ENCODE assay signal across 10 mouse cellular contexts in the genomic region with DNA sequence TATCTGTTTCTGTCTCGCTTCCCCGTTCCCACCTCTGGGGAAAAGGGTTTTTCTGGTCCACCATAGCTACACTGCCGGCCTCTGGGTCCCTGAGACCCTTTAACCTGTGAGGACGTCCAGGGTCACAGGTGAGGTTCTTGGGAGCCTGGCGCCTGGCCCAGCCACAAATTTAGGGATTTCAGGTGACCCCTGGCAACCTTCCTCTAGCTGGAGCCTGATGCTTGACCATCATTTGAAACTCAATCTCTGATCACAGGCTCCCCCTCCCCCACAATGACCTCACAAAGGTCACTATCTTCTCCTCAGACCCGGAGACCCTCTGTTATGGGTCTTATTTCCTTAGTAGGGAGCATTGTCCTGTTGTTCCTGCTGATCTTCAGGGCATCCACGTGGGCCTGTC. TPM values are rescaled to one million over a fixed set of nuclear protein-coding genes. Genes with fewer than 3 reads are reported as not detected.
DNase-seq lines count a peak whose midpoint lies in the region; ATAC-seq lines count a peak whose summit lies in the region.
"Had no signal": no experiment of that assay in that cellular context is flagged by ENCODE, and none has a peak within 500 bp of the region (broad histone marks: within the 10 kb centered on the region; RNA-seq: fewer than 3 reads in every experiment).

No protein-coding gene starts in this region.

- peak overlapping the region; percentile 73; the same call in 1 of the 2 replicates for H3K4me2 ChIP-seq in liver, embryonic 11.5 days
- no peak overlapping the region for H3K4me2 ChIP-seq in liver, embryonic 12.5 days
- peak overlapping the region; percentile 81 for H3K4me2 ChIP-seq in intestine, embryonic 14.5 days (ENCODE audit: low read length)
- H3K4me2 ChIP-seq in neural tube, embryonic 15.5 days = peak overlapping the region; percentile 89

- no peak overlapping the region for H3K9ac ChIP-seq in liver, embryonic 11.5 days (ENCODE audit: low read depth, low read length)
- H3K9ac ChIP-seq in liver, embryonic 12.5 days = no peak overlapping the region
- H3K9ac ChIP-seq in intestine, embryonic 14.5 days (ENCODE audit: low read length) = no peak overlapping the region
- 0 out of 2 replicates have a peak overlapping the region, but pooled peaks have one; percentile 95 for H3K9ac ChIP-seq in neural tube, embryonic 15.5 days (replicated peaks)

- no peak overlapping the region for H3K27ac ChIP-seq in liver, embryonic 11.5 days (ENCODE audit: low read depth, low read length)
- H3K27ac ChIP-seq in liver, embryonic 12.5 days = no peak overlapping the region
- peak overlapping the region; percentile 98 for H3K27ac ChIP-seq in forebrain, embryonic 10.5 days
- H3K27ac ChIP-seq in intestine, embryonic 14.5 days (ENCODE audit: low read depth) = no peak overlapping the region
- no peak overlapping the region for H3K27ac ChIP-seq in neural tube, embryonic 15.5 days (replicated peaks)

- H3K27me3 ChIP-seq in liver, embryonic 11.5 days (replicated peaks; ENCODE audit: control insufficient read depth, insufficient read depth, low read length) = peaks cover 4% of the 10 kb centered on the region; the same call in 1 of the 2 replicates
- peaks cover 45% of the 10 kb centered on the region for H3K27me3 ChIP-seq in liver, embryonic 12.5 days (replicated peaks)
- H3K27me3 ChIP-seq in forebrain, embryonic 10.5 days (ENCODE audit: poor library complexity, severe bottlenecking) = no peaks in the 10 kb centered on the region
- no peaks in the 10 kb centered on the region for H3K27me3 ChIP-seq in intestine, embryonic 14.5 days (replicated peaks; ENCODE audit: control insufficient read depth, insufficient read depth, low read length)
- H3K27me3 ChIP-seq in neural tube, embryonic 15.5 days (replicated peaks) = no peaks in the 10 kb centered on the region

- no peaks in the 10 kb centered on the region for H3K9me3 ChIP-seq in liver, embryonic 11.5 days (ENCODE audit: control insufficient read depth, low read length)
- H3K9me3 ChIP-seq in liver, embryonic 12.5 days (replicated peaks) = no peaks in the 10 kb centered on the region
- H3K9me3 ChIP-seq in forebrain, embryonic 10.5 days = no peaks in the 10 kb centered on the region
- H3K9me3 ChIP-seq in intestine, embryonic 14.5 days (ENCODE audit: control insufficient read depth, low read length) = no peaks in the 10 kb centered on the region
- no peaks in the 10 kb centered on the region for H3K9me3 ChIP-seq in neural tube, embryonic 15.5 days (replicated peaks)

- peaks cover 3% of the 10 kb centered on the region; the same call in 1 of the 2 replicates for H3K36me3 ChIP-seq in liver, embryonic 11.5 days (ENCODE audit: control insufficient read depth, insufficient read depth, low read length)
- H3K36me3 ChIP-seq in liver, embryonic 12.5 days = peaks cover 5% of the 10 kb centered on the region; the same call in 1 of the 2 replicates
- H3K36me3 ChIP-seq in forebrain, embryonic 10.5 days (replicated peaks) = peaks cover 58% of the 10 kb centered on the region
- peaks cover 43% of the 10 kb centered on the region for H3K36me3 ChIP-seq in intestine, embryonic 14.5 days (ENCODE audit: control insufficient read depth, insufficient read depth, low read length)
- peaks cover 3% of the 10 kb centered on the region for H3K36me3 ChIP-seq in neural tube, embryonic 15.5 days

- WGBS in liver, embryonic 11.5 days = 68% methylated on average over 7 of the region's 7 CpGs
- WGBS in liver, embryonic 12.5 days (ENCODE audit: insufficient replicate concordance) = 40% methylated on average over 7 of the region's 7 CpGs
- WGBS in forebrain, embryonic 10.5 days = 77% methylated on average over 7 of the region's 7 CpGs
- 56% methylated on average over 7 of the region's 7 CpGs for WGBS in intestine, embryonic 14.5 days
- WGBS in neural tube, embryonic 15.5 days = 74% methylated on average over 7 of the region's 7 CpGs

- ATAC-seq in liver, embryonic 11.5 days (replicated peaks; ENCODE audit: low FRiP score) = no peak
- no peak for ATAC-seq in liver, embryonic 12.5 days
- ATAC-seq in intestine, embryonic 14.5 days (replicated peaks; ENCODE audit: low FRiP score, low TSS enrichment, low read depth) = no peak
- no peak for ATAC-seq in neural tube, embryonic 15.5 days (ENCODE audit: low FRiP score)
- ATAC-seq: inflammation-experienced regulatory T-cells, adult 6 months had no signal

- no peak overlapping the region for H3K4me3 ChIP-seq in liver, embryonic 11.5 days (ENCODE audit: low read depth, low read length)
- H3K4me3 ChIP-seq in liver, embryonic 12.5 days = no peak overlapping the region
- peak overlapping the region; percentile 77 for H3K4me3 ChIP-seq in forebrain, embryonic 10.5 days
- peak overlapping the region; percentile 86; the same call in 1 of the 2 replicates for H3K4me3 ChIP-seq in intestine, embryonic 14.5 days (ENCODE audit: low read depth, low read length)
- peak overlapping the region; percentile 82 for H3K4me3 ChIP-seq in neural tube, embryonic 15.5 days (replicated peaks)

- no peak for DNase-seq in liver, embryonic 11.5 days (ENCODE audit: low spot score)
- DNase-seq in forebrain, embryonic 10.5 days (ENCODE audit: extremely low spot score, low spot score) = no peak
- no peak for DNase-seq in intestine, embryonic 14.5 days (ENCODE audit: low spot score)
- no peak for DNase-seq in left cerebral cortex, adult 18-20 months (ENCODE audit: low spot score in 2 of 2)
- DNase-seq in layer of hippocampus, postnatal 14 days (ENCODE audit: low spot score in 2 of 2) = no peak
- DNase-seq: thymus, adult 18-20 months had no signal

- peaks cover 9% of the 10 kb centered on the region for H3K4me1 ChIP-seq in liver, embryonic 11.5 days (replicated peaks; ENCODE audit: control insufficient read depth, insufficient read depth, low read length)
- H3K4me1 ChIP-seq in liver, embryonic 12.5 days = peaks cover 6% of the 10 kb centered on the region; the same call in 1 of the 2 replicates
- H3K4me1 ChIP-seq in forebrain, embryonic 10.5 days = peaks cover 73% of the 10 kb centered on the region
- peaks cover 48% of the 10 kb centered on the region for H3K4me1 ChIP-seq in intestine, embryonic 14.5 days (replicated peaks; ENCODE audit: control insufficient read depth, insufficient read depth, low read length)
- peaks cover 62% of the 10 kb centered on the region for H3K4me1 ChIP-seq in neural tube, embryonic 15.5 days

RNA-seq across cellular contexts. Expression of a gene that starts 3.8 kb away (rescaled TPM):
- 11.2 and 16.4 TPM in 2 replicates for polyA plus RNA-seq in liver, embryonic 11.5 days (2014; fragmentation: Nextera tagmentation; extraction: Ambion mirVana)
- 5.6 and 6.4 TPM in 2 replicates for polyA plus RNA-seq in liver, embryonic 12.5 days (2016; fragmentation: Nextera tagmentation; extraction: Ambion mirVana)
- polyA plus RNA-seq in forebrain, embryonic 10.5 days (2016; fragmentation: Nextera tagmentation; extraction: Ambion mirVana) = 51.0 and 53.7 TPM in 2 replicates
- 27.0 and 30.3 TPM in 2 replicates for polyA plus RNA-seq in intestine, embryonic 14.5 days (2014; fragmentation: Nextera tagmentation; extraction: Ambion mirVana)
- polyA plus RNA-seq in neural tube, embryonic 15.5 days (2015; fragmentation: Nextera tagmentation; extraction: Ambion mirVana) = 21.8 and 29.6 TPM in 2 replicates
- 10 to 100 TPM; 81.6 to 81.8 TPM for total RNA-seq in left cerebral cortex, adult 18-20 months (2021)
- total RNA-seq in layer of hippocampus, postnatal 14 days (2021) = 100 to 1,000 TPM in 1 of 2 experiments, 10 to 100 TPM in 1; 91.4 to 104 TPM
- total RNA-seq: monocyte, adult 5-6 weeks had no signal

RNA-seq across cellular contexts. Expression of a gene that starts 24.3 kb away (rescaled TPM):
- polyA plus RNA-seq in liver, embryonic 11.5 days (2014; fragmentation: Nextera tagmentation; extraction: Ambion mirVana) = 0.31 and 0.58 TPM in 2 replicates
- 0.13 and 0.14 TPM in 2 replicates for polyA plus RNA-seq in liver, embryonic 12.5 days (2016; fragmentation: Nextera tagmentation; extraction: Ambion mirVana)
- polyA plus RNA-seq in forebrain, embryonic 10.5 days (2016; fragmentation: Nextera tagmentation; extraction: Ambion mirVana) = 1.00 and 1.4 TPM in 2 replicates
- 1.8 TPM in 2 replicates for polyA plus RNA-seq in intestine, embryonic 14.5 days (2014; fragmentation: Nextera tagmentation; extraction: Ambion mirVana)
- 1.4 and 1.9 TPM in 2 replicates for polyA plus RNA-seq in neural tube, embryonic 15.5 days (2015; fragmentation: Nextera tagmentation; extraction: Ambion mirVana)
- 1 to 10 TPM in 1 of 2 experiments, under 1 TPM in 1; 0.67 to 1.4 TPM for total RNA-seq in left cerebral cortex, adult 18-20 months (2021)
- under 1 TPM; 0.25 to 0.45 TPM for total RNA-seq in layer of hippocampus, postnatal 14 days (2021)
- total RNA-seq: monocyte, adult 5-6 weeks had no signal

RNA-seq across cellular contexts. Expression of a gene that starts 53.0 kb away (rescaled TPM):
- 0.37 TPM in 1 of 2 replicates, not detected in the other for polyA plus RNA-seq in liver, embryonic 11.5 days (2014; fragmentation: Nextera tagmentation; extraction: Ambion mirVana)
- 0.61 and 0.92 TPM in 2 replicates for polyA plus RNA-seq in liver, embryonic 12.5 days (2016; fragmentation: Nextera tagmentation; extraction: Ambion mirVana)
- not detected in 2 replicates for polyA plus RNA-seq in forebrain, embryonic 10.5 days (2016; fragmentation: Nextera tagmentation; extraction: Ambion mirVana)
- polyA plus RNA-seq in intestine, embryonic 14.5 days (2014; fragmentation: Nextera tagmentation; extraction: Ambion mirVana) = 0.13 TPM in 1 of 2 replicates, not detected in the other
- 0.15 and 0.23 TPM in 2 replicates for polyA plus RNA-seq in neural tube, embryonic 15.5 days (2015; fragmentation: Nextera tagmentation; extraction: Ambion mirVana)
- not detected for total RNA-seq in left cerebral cortex, adult 18-20 months (2021)
- not detected for total RNA-seq in layer of hippocampus, postnatal 14 days (2021)

RNA-seq across cellular contexts. Expression of a gene that starts 56.9 kb away (rescaled TPM):
- 0.21 TPM in 1 of 2 replicates, not detected in the other for polyA plus RNA-seq in liver, embryonic 11.5 days (2014; fragmentation: Nextera tagmentation; extraction: Ambion mirVana)
- polyA plus RNA-seq in liver, embryonic 12.5 days (2016; fragmentation: Nextera tagmentation; extraction: Ambion mirVana) = 0.25 and 0.32 TPM in 2 replicates
- not detected in 2 replicates for polyA plus RNA-seq in forebrain, embryonic 10.5 days (2016; fragmentation: Nextera tagmentation; extraction: Ambion mirVana)
- 0.38 TPM in 1 of 2 replicates, not detected in the other for polyA plus RNA-seq in intestine, embryonic 14.5 days (2014; fragmentation: Nextera tagmentation; extraction: Ambion mirVana)
- polyA plus RNA-seq in neural tube, embryonic 15.5 days (2015; fragmentation: Nextera tagmentation; extraction: Ambion mirVana) = 0.44 TPM in 1 of 2 replicates, not detected in the other
- total RNA-seq in left cerebral cortex, adult 18-20 months (2021) = not detected
- not detected for total RNA-seq in layer of hippocampus, postnatal 14 days (2021)

RNA-seq across cellular contexts. Expression of a gene that starts 56.9 kb away (rescaled TPM):
- not detected in 2 replicates for polyA plus RNA-seq in liver, embryonic 11.5 days (2014; fragmentation: Nextera tagmentation; extraction: Ambion mirVana)
- polyA plus RNA-seq in liver, embryonic 12.5 days (2016; fragmentation: Nextera tagmentation; extraction: Ambion mirVana) = not detected in 2 replicates
- not detected in 2 replicates for polyA plus RNA-seq in forebrain, embryonic 10.5 days (2016; fragmentation: Nextera tagmentation; extraction: Ambion mirVana)
- polyA plus RNA-seq in intestine, embryonic 14.5 days (2014; fragmentation: Nextera tagmentation; extraction: Ambion mirVana) = not detected in 2 replicates
- not detected in 2 replicates for polyA plus RNA-seq in neural tube, embryonic 15.5 days (2015; fragmentation: Nextera tagmentation; extraction: Ambion mirVana)
- total RNA-seq in left cerebral cortex, adult 18-20 months (2021) = not detected
- not detected for total RNA-seq in layer of hippocampus, postnatal 14 days (2021)
- total RNA-seq: monocyte, adult 5-6 weeks had no signal
- polyA plus RNA-seq: inflammation-experienced regulatory T-cells, adult 6 months had no signal

Comparison
In these comparisons a context has a peak if more than half of its experiments do, and no peak if none do; other contexts are left out.
1. H3K4me3 ChIP-seq: peak in forebrain, embryonic 10.5 days (single experiment), intestine, embryonic 14.5 days (single experiment) and neural tube, embryonic 15.5 days (single experiment); none in liver, embryonic 11.5 days (single experiment) and liver, embryonic 12.5 days (single experiment).